ENCODE assay signal across 25 mouse cellular contexts in the genomic region with DNA sequence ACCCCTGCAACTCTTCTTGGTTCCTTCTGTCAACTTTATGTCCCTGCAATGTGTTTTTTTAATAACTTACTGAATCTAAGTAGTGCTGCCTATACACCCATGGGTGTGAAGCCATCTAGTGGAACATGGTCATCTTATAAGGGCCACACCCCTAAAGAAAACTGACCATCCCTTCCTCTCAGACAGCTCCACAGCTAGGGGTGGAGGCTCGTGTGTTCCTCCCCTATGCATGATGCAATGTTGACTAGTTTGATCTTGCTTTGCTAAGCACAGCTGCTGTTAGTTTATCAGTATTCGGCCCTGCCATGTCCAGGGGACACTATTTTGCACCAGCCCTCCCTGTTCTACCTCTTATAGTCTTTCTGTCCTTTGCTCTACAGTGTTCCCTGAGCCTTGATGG.
DNase-seq lines count a peak whose midpoint lies in the region; ATAC-seq and TF ChIP-seq lines count a peak whose summit lies in the region.
"Had no signal": no experiment of that assay in that cellular context is flagged by ENCODE, and none has a peak within 500 bp of the region (broad histone marks: within the 10 kb centered on the region; RNA-seq: fewer than 3 reads in every experiment).

No protein-coding gene starts in this region.

- H3K4me1 ChIP-seq in liver, embryonic 13.5 days (replicated peaks), result peaks cover 5% of the 10 kb centered on the region
- H3K4me1 ChIP-seq in forebrain, embryonic 10.5 days, result no peaks in the 10 kb centered on the region
- H3K4me1 ChIP-seq: embryonic facial prominence, embryonic 15.5 days; heart, embryonic 13.5 days; hindbrain, embryonic 13.5 days; limb, embryonic 12.5 days; neural tube, embryonic 13.5 days had no signal

- peak; percentile 15 for DNase-seq in 3T3-L1 (ENCODE audit: low read depth, low spot score)
- DNase-seq in 416B (ENCODE audit: low read depth), result peak; percentile 19
- no peak for DNase-seq in liver, embryonic 13.5 days
- no peak for DNase-seq in gastrocnemius, adult 2 months
- DNase-seq in thymus, postnatal 10 days (ENCODE audit: low spot score in 2 of 2), result no peak
- no peak for DNase-seq in forebrain, embryonic 10.5 days (ENCODE audit: extremely low spot score, low spot score)
- DNase-seq: adrenal gland, postnatal 25 days; cerebellum, adult 9-10 months; forebrain, postnatal 0 days; kidney, postnatal 25 days; layer of hippocampus, postnatal 36 days; lung, adult 2 months; lung, postnatal 14 days; midbrain, embryonic 14.5 days; right cerebral cortex, adult 18-20 months; right cerebral cortex, postnatal 4 days; thymus, adult 18-20 months; thymus, postnatal 4 days had no signal

- H3K9me3 ChIP-seq in liver, embryonic 13.5 days (replicated peaks), result no peaks in the 10 kb centered on the region
- H3K9me3 ChIP-seq in forebrain, embryonic 10.5 days, result no peaks in the 10 kb centered on the region
- H3K9me3 ChIP-seq: embryonic facial prominence, embryonic 15.5 days; heart, embryonic 13.5 days; hindbrain, embryonic 13.5 days; limb, embryonic 12.5 days; megakaryocyte, embryonic 14.5 days; neural tube, embryonic 13.5 days had no signal

- H3K27me3 ChIP-seq in liver, embryonic 13.5 days, result no peaks in the 10 kb centered on the region
- H3K27me3 ChIP-seq in forebrain, embryonic 10.5 days (ENCODE audit: poor library complexity, severe bottlenecking), result no peaks in the 10 kb centered on the region
- H3K27me3 ChIP-seq: embryonic facial prominence, embryonic 15.5 days; heart, embryonic 13.5 days; hindbrain, embryonic 13.5 days; limb, embryonic 12.5 days; megakaryocyte, embryonic 14.5 days; neural tube, embryonic 13.5 days had no signal

- ATAC-seq in liver, embryonic 13.5 days (ENCODE audit: low read depth), result peak; percentile 71
- peak; percentile 71 for ATAC-seq in monocyte, adult 5-6 weeks (replicated peaks; ENCODE audit: insufficient number of reproducible peaks, low FRiP score, low TSS enrichment, poor library complexity, severe bottlenecking)
- ATAC-seq: forebrain, postnatal 0 days had no signal

- H3K36me3 ChIP-seq in liver, embryonic 13.5 days, result no peaks in the 10 kb centered on the region
- H3K36me3 ChIP-seq in forebrain, embryonic 10.5 days (replicated peaks), result no peaks in the 10 kb centered on the region
- H3K36me3 ChIP-seq: embryonic facial prominence, embryonic 15.5 days; heart, embryonic 13.5 days; hindbrain, embryonic 13.5 days; limb, embryonic 12.5 days; neural tube, embryonic 13.5 days had no signal

- intact Hi-C loops in gastrocnemius, adult 2 months (cut with DNase I), result no loop called here

- no peak overlapping the region for H3K27ac ChIP-seq in liver, embryonic 13.5 days
- H3K27ac ChIP-seq in gastrocnemius, adult 2 months, result no peak overlapping the region
- no peak overlapping the region for H3K27ac ChIP-seq in forebrain, embryonic 10.5 days
- H3K27ac ChIP-seq: embryonic facial prominence, embryonic 15.5 days; heart, embryonic 13.5 days; hindbrain, embryonic 13.5 days; limb, embryonic 12.5 days; neural tube, embryonic 13.5 days had no signal

- H3K4me3 ChIP-seq in liver, embryonic 13.5 days (replicated peaks), result no peak overlapping the region
- H3K4me3 ChIP-seq in gastrocnemius, adult 2 months, result no peak overlapping the region
- H3K4me3 ChIP-seq in forebrain, embryonic 10.5 days, result no peak overlapping the region
- H3K4me3 ChIP-seq: embryonic facial prominence, embryonic 15.5 days; heart, embryonic 13.5 days; hindbrain, embryonic 13.5 days; limb, embryonic 12.5 days; megakaryocyte, embryonic 14.5 days; neural tube, embryonic 13.5 days had no signal

- no peak overlapping the region for H3K4me2 ChIP-seq in liver, embryonic 13.5 days
- H3K4me2 ChIP-seq: embryonic facial prominence, embryonic 15.5 days; heart, embryonic 13.5 days; hindbrain, embryonic 13.5 days; limb, embryonic 12.5 days; neural tube, embryonic 13.5 days had no signal

- TF ChIP-seq CTCF in gastrocnemius, adult 2 months (IDR thresholded peaks at IDR 0.05), result no peak

- H3K9ac ChIP-seq in liver, embryonic 13.5 days, result no peak overlapping the region
- H3K9ac ChIP-seq: embryonic facial prominence, embryonic 15.5 days; forebrain, postnatal 0 days; heart, embryonic 13.5 days; hindbrain, embryonic 13.5 days; limb, embryonic 12.5 days; neural tube, embryonic 13.5 days had no signal

- WGBS in liver, embryonic 13.5 days (ENCODE audit: insufficient replicate concordance), result 35% methylated on average over 2 of the region's 2 CpGs
- 79% methylated on average over 2 of the region's 2 CpGs for WGBS in forebrain, embryonic 10.5 days

Comparison
In these comparisons a context has a peak if more than half of its experiments do, and no peak if none do; other contexts are left out.
1. DNase-seq: peak in 3T3-L1 (single experiment) and 416B (single experiment); none in liver, embryonic 13.5 days (single experiment), gastrocnemius, adult 2 months (single experiment), thymus, postnatal 10 days (0 of 2) and forebrain, embryonic 10.5 days (single experiment).